Mouse (Mus musculus): ENCODE results near the gene Mroh2a. TPM values are rescaled to one million over a fixed set of nuclear protein-coding genes. Genes with fewer than 3 reads are reported as not detected.

The Mroh2a gene
- polyA plus RNA-seq, 1 experiment from 2014 or later, result 0.60 TPM

GRCm38 (mm10) chr1:88296171-88296920, 69.6 kb downstream of the Mroh2a start:
- H3K4me2 ChIP-seq (ENCODE audit: low read depth, low read length), result no peak overlapping the region
- no peaks in the 10 kb centered on the region for H3K4me1 ChIP-seq (ENCODE audit: control insufficient read depth, insufficient read depth, low read length)
- no peak overlapping the region for H3K4me3 ChIP-seq (ENCODE audit: low read length)
- WGBS, result 67% methylated on average over 4 of the region's 4 CpGs
- ATAC-seq (replicated peaks; ENCODE audit: extremely low read depth, insufficient read depth, low FRiP score), result no peak
- no peaks in the 10 kb centered on the region for H3K27me3 ChIP-seq (ENCODE audit: control insufficient read depth, insufficient read depth, low read length)
- H3K9ac ChIP-seq (ENCODE audit: low read length), result no peak overlapping the region
- no peaks in the 10 kb centered on the region for H3K36me3 ChIP-seq (ENCODE audit: control insufficient read depth, insufficient read depth)
- H3K9me3 ChIP-seq (replicated peaks; ENCODE audit: control insufficient read depth, low read length), result peaks cover 60% of the 10 kb centered on the region
- H3K27ac ChIP-seq (ENCODE audit: low read length), result no peak overlapping the region

DNA sequence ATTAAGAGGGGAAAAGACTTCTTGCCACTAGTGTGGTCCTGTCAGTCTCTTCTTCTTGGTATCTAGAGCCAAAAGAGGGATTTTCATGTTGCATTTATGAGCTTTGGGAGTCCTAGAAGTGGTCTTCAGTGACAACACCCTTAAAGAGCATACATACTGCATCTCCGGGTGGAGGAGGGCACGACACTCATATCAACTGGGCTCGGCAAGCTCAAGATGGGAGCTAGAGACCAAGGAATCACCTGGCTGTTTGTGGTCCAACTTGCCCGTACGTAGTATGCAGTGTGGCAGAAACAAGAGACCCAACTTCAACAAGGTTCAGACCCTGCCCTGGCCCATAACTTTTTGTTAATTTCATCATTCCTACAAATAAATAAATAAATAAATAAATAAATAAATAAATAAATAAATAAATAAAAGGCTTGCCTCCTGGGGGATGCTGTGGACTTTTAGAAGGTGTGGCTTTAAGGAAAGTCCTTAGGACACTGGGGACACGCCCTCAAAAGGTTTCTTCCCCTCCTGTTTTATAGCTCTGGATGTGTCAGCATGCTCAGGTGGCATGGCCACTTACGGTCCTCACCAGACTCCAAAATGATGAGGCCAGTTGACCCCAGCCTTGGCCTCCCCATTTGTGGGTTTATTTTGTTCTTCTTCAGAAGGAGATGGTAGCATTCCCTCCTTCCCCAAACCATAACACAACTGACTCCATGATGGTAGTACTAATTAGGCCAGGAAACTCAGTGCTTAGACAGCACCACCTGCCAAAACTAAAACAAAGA, 70.9 kb downstream of the Mroh2a start:
- H3K27ac ChIP-seq (ENCODE audit: low read length), result no peak overlapping the region
- peaks cover 63% of the 10 kb centered on the region for H3K9me3 ChIP-seq (replicated peaks; ENCODE audit: control insufficient read depth, low read length)
- WGBS, result 59% methylated on average over 7 of the region's 7 CpGs
- H3K9ac ChIP-seq (ENCODE audit: low read length), result no peak overlapping the region
- no peaks in the 10 kb centered on the region for H3K36me3 ChIP-seq (ENCODE audit: control insufficient read depth, insufficient read depth)
- no peaks in the 10 kb centered on the region for H3K27me3 ChIP-seq (ENCODE audit: control insufficient read depth, insufficient read depth, low read length)
- no peak for ATAC-seq (replicated peaks; ENCODE audit: extremely low read depth, insufficient read depth, low FRiP score)
- no peaks in the 10 kb centered on the region for H3K4me1 ChIP-seq (ENCODE audit: control insufficient read depth, insufficient read depth, low read length)
- no peak overlapping the region for H3K4me2 ChIP-seq (ENCODE audit: low read depth, low read length)
- H3K4me3 ChIP-seq (ENCODE audit: low read length), result no peak overlapping the region

DNA sequence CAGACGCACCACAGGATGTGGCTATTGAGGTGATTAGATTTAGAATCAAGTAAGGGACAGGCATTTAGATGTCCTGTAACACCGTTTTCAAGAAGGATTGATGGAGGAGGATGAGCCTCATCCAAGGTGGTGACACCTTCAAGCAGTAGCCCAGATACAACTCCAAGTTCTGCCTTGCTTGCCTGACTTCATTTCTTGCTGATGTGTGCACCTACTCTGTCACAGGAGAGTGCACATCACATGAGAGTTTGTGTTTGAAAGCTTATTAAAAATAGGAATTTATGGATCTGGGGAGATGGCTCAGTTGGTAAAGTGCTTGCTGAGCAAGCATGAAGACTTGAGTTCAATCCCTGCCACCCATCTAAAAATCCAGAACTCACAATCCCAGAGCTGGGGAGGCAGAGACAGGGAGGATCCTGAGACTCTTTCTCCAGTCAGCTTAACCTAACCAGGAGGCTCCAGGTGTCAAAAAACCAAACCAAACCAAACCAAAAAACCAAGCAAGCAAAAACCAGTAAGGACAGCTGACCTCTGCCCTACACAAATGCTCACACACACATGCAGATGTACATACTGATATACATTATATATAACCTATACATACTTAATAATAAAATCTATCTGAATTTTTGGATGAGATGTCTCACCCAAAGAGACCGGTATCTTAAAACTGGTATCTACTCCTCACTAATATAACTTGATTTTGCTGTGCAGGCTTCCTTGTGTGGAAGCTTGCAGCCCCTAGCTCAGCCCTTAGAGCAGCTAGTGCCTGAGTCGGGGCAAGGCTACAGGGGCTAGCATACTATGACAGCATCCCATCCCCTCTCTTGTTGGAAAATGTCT, 72.1 kb downstream of the Mroh2a start:
- peaks cover 72% of the 10 kb centered on the region for H3K9me3 ChIP-seq (replicated peaks; ENCODE audit: control insufficient read depth, low read length)
- no peaks in the 10 kb centered on the region for H3K4me1 ChIP-seq (ENCODE audit: control insufficient read depth, insufficient read depth, low read length)
- no peak overlapping the region for H3K27ac ChIP-seq (ENCODE audit: low read length)
- H3K9ac ChIP-seq (ENCODE audit: low read length), result no peak overlapping the region
- ATAC-seq (replicated peaks; ENCODE audit: extremely low read depth, insufficient read depth, low FRiP score), result no peak
- H3K27me3 ChIP-seq (ENCODE audit: control insufficient read depth, insufficient read depth, low read length), result no peaks in the 10 kb centered on the region
- no peak overlapping the region for H3K4me2 ChIP-seq (ENCODE audit: low read depth, low read length)
- 51% methylated on average over 4 of the region's 4 CpGs for WGBS
- no peak overlapping the region for H3K4me3 ChIP-seq (ENCODE audit: low read length)
- no peaks in the 10 kb centered on the region for H3K36me3 ChIP-seq (ENCODE audit: control insufficient read depth, insufficient read depth)

- Histone ChIP-seq H3K4me3 (ENCODE audit: low read length) (no peak overlapping the region), H3K4me1 (ENCODE audit: control insufficient read depth, insufficient read depth, low read length) (no peaks in the 10 kb centered on the region), H3K9ac (ENCODE audit: low read length) (no peak overlapping the region), H3K4me2 (ENCODE audit: low read depth, low read length) (no peak overlapping the region), H3K36me3 (ENCODE audit: control insufficient read depth, insufficient read depth) (no peaks in the 10 kb centered on the region), H3K27ac (ENCODE audit: low read length) (no peak overlapping the region), H3K27me3 (ENCODE audit: control insufficient read depth, insufficient read depth, low read length) (no peaks in the 10 kb centered on the region), H3K9me3 (replicated peaks; ENCODE audit: control insufficient read depth, low read length) (peaks cover 74% of the 10 kb centered on the region)
- WGBS, result 67% methylated on average over 2 of the region's 2 CpGs
- ATAC-seq (replicated peaks; ENCODE audit: extremely low read depth, insufficient read depth, low FRiP score), result no peak
Observed at GRCm38 (mm10) chr1:88299529-88299945, 72.8 kb downstream of the Mroh2a start.

DNA sequence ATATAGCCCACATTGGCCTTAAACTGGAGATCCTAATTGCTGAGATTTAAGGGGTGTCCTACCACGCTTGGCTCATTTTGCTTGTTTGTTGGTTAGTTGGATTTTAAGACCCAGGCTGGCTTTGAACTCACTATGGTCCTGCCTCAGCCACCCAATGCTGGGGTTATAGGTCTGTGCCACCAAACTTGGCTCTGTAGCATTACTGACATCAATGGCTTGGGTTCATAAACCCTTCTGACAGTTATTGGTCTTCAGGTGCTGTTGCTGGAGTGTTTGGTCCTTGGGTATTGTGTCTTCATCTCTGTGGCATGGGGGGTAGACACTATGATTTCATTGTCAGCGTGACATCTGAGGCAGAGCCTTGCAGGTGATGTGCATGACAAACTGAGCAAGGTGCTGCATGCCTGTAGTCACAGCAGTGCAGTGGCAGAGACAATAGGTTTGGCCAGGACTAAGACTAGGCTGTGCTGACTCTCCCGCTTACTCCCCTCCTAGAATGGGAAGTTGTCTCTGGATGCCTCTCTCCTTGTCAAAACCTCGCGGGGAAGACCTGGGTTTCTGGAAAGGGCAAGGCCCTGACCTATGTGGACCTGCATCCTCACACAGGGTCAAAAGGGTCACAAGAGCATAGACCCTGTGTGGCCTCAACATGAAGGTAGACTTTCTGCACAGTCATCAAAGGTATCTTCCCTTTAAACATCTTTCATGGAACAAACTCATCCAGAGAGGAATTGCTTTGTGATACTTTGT, 73.7 kb downstream of the Mroh2a start:
- Histone ChIP-seq H3K36me3 (ENCODE audit: control insufficient read depth, insufficient read depth) (no peaks in the 10 kb centered on the region), H3K27ac (ENCODE audit: low read length) (no peak overlapping the region), H3K9me3 (replicated peaks; ENCODE audit: control insufficient read depth, low read length) (peaks cover 78% of the 10 kb centered on the region), H3K4me3 (ENCODE audit: low read length) (no peak overlapping the region), H3K4me2 (ENCODE audit: low read depth, low read length) (no peak overlapping the region), H3K9ac (ENCODE audit: low read length) (no peak overlapping the region), H3K4me1 (ENCODE audit: control insufficient read depth, insufficient read depth, low read length) (no peaks in the 10 kb centered on the region), H3K27me3 (ENCODE audit: control insufficient read depth, insufficient read depth, low read length) (no peaks in the 10 kb centered on the region)
- ATAC-seq (replicated peaks; ENCODE audit: extremely low read depth, insufficient read depth, low FRiP score), result no peak; the same call in 1 of the 2 replicates
- WGBS, result 33% methylated on average over 5 of the region's 5 CpGs

GRCm38 (mm10) chr1:88301121-88302014, 74.6 kb downstream of the Mroh2a start:
- Histone ChIP-seq H3K36me3 (ENCODE audit: control insufficient read depth, insufficient read depth) (no peaks in the 10 kb centered on the region), H3K27me3 (ENCODE audit: control insufficient read depth, insufficient read depth, low read length) (no peaks in the 10 kb centered on the region), H3K27ac (ENCODE audit: low read length) (no peak overlapping the region), H3K4me2 (ENCODE audit: low read depth, low read length) (no peak overlapping the region), H3K9me3 (replicated peaks; ENCODE audit: control insufficient read depth, low read length) (peaks cover 70% of the 10 kb centered on the region), H3K4me3 (ENCODE audit: low read length) (no peak overlapping the region), H3K4me1 (ENCODE audit: control insufficient read depth, insufficient read depth, low read length) (no peaks in the 10 kb centered on the region), H3K9ac (ENCODE audit: low read length) (no peak overlapping the region)
- no peak for ATAC-seq (replicated peaks; ENCODE audit: extremely low read depth, insufficient read depth, low FRiP score)
- WGBS, result 61% methylated on average over 9 of the region's 9 CpGs

GRCm38 (mm10) chr1:88302057-88302740, 75.4 kb downstream of the Mroh2a start:
- H3K27ac ChIP-seq (ENCODE audit: low read length), result no peak overlapping the region
- no peak overlapping the region for H3K9ac ChIP-seq (ENCODE audit: low read length)
- H3K36me3 ChIP-seq (ENCODE audit: control insufficient read depth, insufficient read depth), result no peaks in the 10 kb centered on the region
- no peak overlapping the region for H3K4me3 ChIP-seq (ENCODE audit: low read length)
- 61% methylated on average over 14 of the region's 14 CpGs for WGBS
- H3K9me3 ChIP-seq (replicated peaks; ENCODE audit: control insufficient read depth, low read length), result peaks cover 73% of the 10 kb centered on the region
- ATAC-seq (replicated peaks; ENCODE audit: extremely low read depth, insufficient read depth, low FRiP score), result no peak
- no peaks in the 10 kb centered on the region for H3K27me3 ChIP-seq (ENCODE audit: control insufficient read depth, insufficient read depth, low read length)
- H3K4me1 ChIP-seq (ENCODE audit: control insufficient read depth, insufficient read depth, low read length), result no peaks in the 10 kb centered on the region
- H3K4me2 ChIP-seq (ENCODE audit: low read depth, low read length), result no peak overlapping the region

Measured in heart, embryonic 16.5 days (tissue).